Mouse (Mus musculus): ENCODE measurements around the gene Cbfa2t2.

DNA sequence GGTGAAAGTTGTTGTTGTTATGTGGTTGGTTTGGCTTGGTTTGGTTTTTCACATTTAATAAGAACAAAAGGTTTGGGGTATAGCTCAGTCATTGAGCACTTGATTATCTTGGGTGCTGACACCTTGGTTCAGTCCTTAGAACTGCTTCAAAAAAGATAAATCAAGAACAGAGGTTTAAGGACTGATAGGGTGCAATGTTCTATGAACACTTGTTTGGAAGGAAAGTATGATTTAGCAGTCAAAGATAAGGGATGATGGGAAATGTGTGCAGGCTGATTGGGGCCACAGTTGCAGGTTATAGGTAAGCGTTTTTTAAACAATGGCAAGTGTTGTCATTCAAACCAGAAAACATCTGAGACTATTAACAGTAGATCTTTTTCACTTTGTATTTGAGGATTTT is 17.8 kb downstream of the Cbfa2t2 start:
- TF ChIP-seq POLR2AphosphoS2 (IDR thresholded peaks at IDR 0.05; ENCODE audit: insufficient read length, low read depth) (no peak), CEBPB (IDR thresholded peaks at IDR 0.05; ENCODE audit: insufficient read depth, poor library complexity, severe bottlenecking) (no peak), POLR2A (IDR thresholded peaks at IDR 0.05; ENCODE audit: insufficient read length, low read depth) (no peak), TCF12 (IDR thresholded peaks at IDR 0.05; ENCODE audit: insufficient read depth, poor library complexity, severe bottlenecking) (no peak), MYOD1 (IDR thresholded peaks at IDR 0.05; ENCODE audit: control insufficient read depth in 1 of 3, insufficient read length in 2 of 3, low read depth in 2 of 3) (no peak), SRF (IDR thresholded peaks at IDR 0.05; ENCODE audit: control insufficient read depth, insufficient read length, low read depth) (no peak)

All from myocyte (in vitro differentiated cells).